Mouse (Mus musculus) lung, postnatal 14 days (tissue): Measurements from ENCODE around the gene Prss57.

Experiments
- DNase-seq: peaks from one replicate; pipeline ENCODE4 v3.0.0; 2021

Gene Prss57

GRCm38 (mm10) chr10:79790861-79791260 lies at the start of gene Prss57:
Gene Prss57, minus strand, starts transcription at chr10:79790961.
- DNase-seq: no peak

GRCm38 (mm10) chr10:79840091-79840490 lies 49.3 kb upstream of the Prss57 start:
- DNase-seq: no peak

GRCm38 (mm10) chr10:79838151-79838550 lies 47.4 kb upstream of the Prss57 start:
- DNase-seq: no peak

GRCm38 (mm10) chr10:79836918-79837317 lies 46.2 kb upstream of the Prss57 start:
- DNase-seq: no peak

- peak; percentile 88 for DNase-seq
Observed at GRCm38 (mm10) chr10:79834769-79835398, 44.1 kb upstream of the Prss57 start.

- no peak for DNase-seq
Observed at GRCm38 (mm10) chr10:79832786-79833181, 42.0 kb upstream of the Prss57 start.

GRCm38 (mm10) chr10:79832026-79832785 lies 41.4 kb upstream of the Prss57 start:
- no peak for DNase-seq

GRCm38 (mm10) chr10:79831583-79831982 lies 40.8 kb upstream of the Prss57 start:
- DNase-seq: no peak

- peak; percentile 42 for DNase-seq
Observed at GRCm38 (mm10) chr10:79824413-79824812, 33.7 kb upstream of the Prss57 start.

- no peak for DNase-seq
Observed at GRCm38 (mm10) chr10:79823011-79823410, 32.2 kb upstream of the Prss57 start.

- DNase-seq: peak; percentile 17
Observed at GRCm38 (mm10) chr10:79822372-79822771, 31.6 kb upstream of the Prss57 start.

- no peak for DNase-seq
Observed at GRCm38 (mm10) chr10:79821731-79822130, 31.0 kb upstream of the Prss57 start.

- no peak for DNase-seq
Observed at GRCm38 (mm10) chr10:79820782-79821181, 30.0 kb upstream of the Prss57 start, which contains the start of gene Misp. Gene Misp, plus strand, starts transcription at chr10:79820989.

- no peak for DNase-seq
Observed at GRCm38 (mm10) chr10:79820277-79820676, 29.5 kb upstream of the Prss57 start.

- no peak for DNase-seq
Observed at GRCm38 (mm10) chr10:79819606-79820005, 28.8 kb upstream of the Prss57 start.

- no peak for DNase-seq
Observed at GRCm38 (mm10) chr10:79818225-79818624, 27.5 kb upstream of the Prss57 start.

GRCm38 (mm10) chr10:79817111-79817510 lies 26.4 kb upstream of the Prss57 start:
- DNase-seq: no peak

GRCm38 (mm10) chr10:79815671-79816494 lies 25.1 kb upstream of the Prss57 start:
- DNase-seq: no peak

GRCm38 (mm10) chr10:79814271-79814842 lies 23.6 kb upstream of the Prss57 start:
- no peak for DNase-seq

- peak; percentile 92 for DNase-seq
Observed at GRCm38 (mm10) chr10:79811736-79812637, 21.2 kb upstream of the Prss57 start.

- peak; percentile 28 for DNase-seq
Observed at GRCm38 (mm10) chr10:79808728-79809127, 18.0 kb upstream of the Prss57 start.

GRCm38 (mm10) chr10:79807826-79808225 lies 17.1 kb upstream of the Prss57 start:
- DNase-seq: no peak
